Mouse (Mus musculus) heart, embryonic 10.5 days (tissue): ENCODE data around the gene Siah3. TPM values are rescaled to one million over a fixed set of nuclear protein-coding genes. Genes with fewer than 3 reads are reported as not detected.
A peak's percentile ranks its signal among the peaks of the same experiment; 100 is the strongest.

Source experiments
- DNase-seq: peaks from one replicate; pipeline ENCODE4 v3.0.0-alpha.2; 2017; ENCODE audit warnings: low spot score
- H3K27ac ChIP-seq: fragments of 300-500 bp; sonication (generic); 2 replicates; pipeline ENCODE4 v1.5.1; 2016; ENCODE audit warnings: mild to moderate bottlenecking
- H3K27me3 ChIP-seq: fragments of 300-500 bp; sonication (generic); 2 replicates; pipeline ENCODE4 v1.6.1; 2016; ENCODE audit warnings: mild to moderate bottlenecking; ENCODE audit not compliant: poor library complexity, insufficient read depth, severe bottlenecking
- H3K36me3 ChIP-seq: fragments of 300-500 bp; sonication (generic); 2 replicates; pipeline ENCODE4 v1.6.1; 2016; ENCODE audit warnings: mild to moderate bottlenecking, moderate library complexity
- H3K4me1 ChIP-seq: fragments of 300-500 bp; sonication (generic); 2 replicates; pipeline ENCODE4 v1.6.1; 2016; ENCODE audit warnings: mild to moderate bottlenecking
- H3K4me3 ChIP-seq: fragments of 300-500 bp; sonication (generic); 2 replicates; pipeline ENCODE4 v1.5.1; 2016; ENCODE audit warnings: mild to moderate bottlenecking, moderate library complexity
- H3K9me3 ChIP-seq: fragments of 300-500 bp; sonication (generic); 2 replicates; pipeline ENCODE4 v1.6.1; 2016; ENCODE audit warnings: mild to moderate bottlenecking, moderate library complexity
- WGBS: fragments of 180-500 bp; shearing (Covaris S2); methylation state at CpG from one replicate; pipeline ENCODE4 v1.1.7; 2016; 5-methylcytosine and 5-hydroxymethylcytosine counted together
- polyA plus RNA-seq: library from polyadenylated mRNA; unstranded; fragments of >200 nt; fragmentation: Nextera tagmentation; extraction: Ambion mirVana; gene quantifications from 2 replicates; pipeline ENCODE4 v1.2.1, GENCODE M21; 2016

Gene Siah3
- polyA plus RNA-seq, 1 experiment from 2014 or later: 0.05 TPM

- no peaks in the 10 kb centered on the region for H3K36me3 ChIP-seq
- no peak for DNase-seq
- no peak overlapping the region for H3K27ac ChIP-seq
- 76% methylated on average over 15 of the region's 15 CpGs for WGBS
- no peaks in the 10 kb centered on the region for H3K4me1 ChIP-seq
- H3K4me3 ChIP-seq: no peak overlapping the region
- no peaks in the 10 kb centered on the region for H3K9me3 ChIP-seq
- H3K27me3 ChIP-seq: no peaks in the 10 kb centered on the region
Measured at GRCm38 (mm10) chr14:75482231-75483175, 26.7 kb downstream of the Siah3 start.

DNA sequence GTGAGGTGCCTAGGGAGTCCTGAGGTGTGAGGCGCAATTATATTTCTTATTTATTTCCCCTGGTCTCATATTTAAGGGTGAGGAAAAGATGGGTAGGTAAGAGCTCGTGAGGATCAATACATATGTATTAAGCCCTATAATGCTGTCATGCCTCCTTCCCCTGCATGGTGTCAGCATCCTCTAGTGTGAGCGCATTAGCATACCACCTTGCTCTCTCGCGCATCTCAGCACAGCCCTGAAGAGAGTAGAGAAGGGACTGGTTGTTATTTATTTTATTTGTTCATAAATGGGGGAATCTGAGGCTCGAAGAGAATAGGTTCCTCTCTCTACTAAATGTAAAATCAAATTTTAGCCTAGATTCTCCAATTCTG lies 27.4 kb downstream of the Siah3 start:
- Histone ChIP-seq H3K27me3 (no peaks in the 10 kb centered on the region), H3K36me3 (no peaks in the 10 kb centered on the region), H3K9me3 (no peaks in the 10 kb centered on the region), H3K27ac (no peak overlapping the region), H3K4me3 (no peak overlapping the region), H3K4me1 (no peaks in the 10 kb centered on the region)
- DNase-seq: no peak
- WGBS: 83% methylated on average over 6 of the region's 6 CpGs

GRCm38 (mm10) chr14:75487932-75488331 lies 32.1 kb downstream of the Siah3 start:
- no peaks in the 10 kb centered on the region for H3K36me3 ChIP-seq
- no peaks in the 10 kb centered on the region for H3K9me3 ChIP-seq
- H3K4me3 ChIP-seq: no peak overlapping the region
- 80% methylated on average over 7 of the region's 7 CpGs for WGBS
- peaks cover 12% of the 10 kb centered on the region for H3K4me1 ChIP-seq
- no peak for DNase-seq
- H3K27ac ChIP-seq: no peak overlapping the region
- no peaks in the 10 kb centered on the region for H3K27me3 ChIP-seq

DNA sequence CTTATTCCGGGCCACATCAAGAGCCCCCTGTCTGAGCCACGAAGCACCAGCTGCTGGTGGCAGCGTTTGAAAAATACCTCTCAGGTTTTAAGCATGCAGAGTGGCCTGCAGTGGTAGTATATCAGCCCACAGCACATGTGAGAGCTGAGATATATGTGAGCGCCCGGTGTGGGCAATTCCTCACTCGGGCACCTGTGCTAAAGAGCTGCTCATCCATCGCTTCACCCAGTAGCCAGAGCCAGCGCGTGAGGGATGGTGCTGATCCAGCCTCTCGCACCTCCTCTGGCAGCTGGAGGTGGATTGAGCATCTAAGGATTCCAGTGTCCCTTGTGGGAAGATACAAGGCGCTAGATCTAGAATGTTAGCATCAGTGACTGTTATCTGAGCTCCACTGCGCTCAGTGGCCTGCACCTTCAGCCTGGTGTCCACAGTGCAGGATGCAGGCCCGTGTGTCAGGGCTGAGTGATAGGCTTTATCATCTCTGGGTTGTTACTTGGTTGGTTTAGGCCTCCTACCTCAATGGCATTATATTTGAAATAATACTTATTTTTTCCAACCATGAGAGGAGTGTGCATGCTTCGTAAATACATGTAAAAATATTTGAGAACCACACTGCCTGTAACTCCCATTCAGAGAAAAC lies 37.9 kb downstream of the Siah3 start:
- Histone ChIP-seq H3K27ac (no peak overlapping the region), H3K9me3 (no peaks in the 10 kb centered on the region), H3K27me3 (no peaks in the 10 kb centered on the region), H3K36me3 (no peaks in the 10 kb centered on the region), H3K4me3 (no peak overlapping the region), H3K4me1 (peaks cover 12% of the 10 kb centered on the region)
- 81% methylated on average over 14 of the region's 14 CpGs for WGBS
- no peak for DNase-seq

- Histone ChIP-seq H3K36me3 (no peaks in the 10 kb centered on the region), H3K9me3 (no peaks in the 10 kb centered on the region), H3K4me1 (peaks cover 11% of the 10 kb centered on the region), H3K27me3 (no peaks in the 10 kb centered on the region), H3K4me3 (no peak overlapping the region), H3K27ac (no peak overlapping the region)
- no peak for DNase-seq
- WGBS: 75% methylated on average over 6 of the region's 6 CpGs
Measured at GRCm38 (mm10) chr14:75494926-75495325, 39.1 kb downstream of the Siah3 start.

- WGBS: 75% methylated on average over 3 of the region's 3 CpGs
- DNase-seq: no peak
- no peaks in the 10 kb centered on the region for H3K27me3 ChIP-seq
- H3K27ac ChIP-seq: no peak overlapping the region
- no peak overlapping the region for H3K4me3 ChIP-seq
- no peaks in the 10 kb centered on the region for H3K36me3 ChIP-seq
- peaks cover 13% of the 10 kb centered on the region for H3K4me1 ChIP-seq
- no peaks in the 10 kb centered on the region for H3K9me3 ChIP-seq
Measured at GRCm38 (mm10) chr14:75501501-75501990, 45.8 kb downstream of the Siah3 start.

DNA sequence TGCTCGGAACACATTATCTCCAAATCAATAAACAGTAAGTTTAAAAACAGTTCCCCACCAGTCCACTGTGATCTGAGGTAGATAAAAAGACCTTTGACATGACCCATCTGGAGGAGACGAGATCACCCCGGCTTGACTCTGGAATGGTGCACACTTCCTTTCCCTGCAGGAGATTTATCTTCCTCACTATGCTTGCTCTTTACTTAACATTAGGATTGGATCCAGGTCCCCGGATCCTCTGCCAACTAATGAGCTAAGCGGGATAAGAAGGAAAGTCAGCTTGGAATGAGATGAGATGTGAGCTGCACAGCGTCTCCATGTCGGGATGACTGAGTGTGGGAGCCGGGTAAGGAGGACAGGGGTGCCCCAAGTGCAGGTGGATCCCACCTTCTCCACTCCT lies 46.7 kb downstream of the Siah3 start:
- H3K9me3 ChIP-seq: no peaks in the 10 kb centered on the region
- H3K27ac ChIP-seq: no peak overlapping the region
- peaks cover 13% of the 10 kb centered on the region for H3K4me1 ChIP-seq
- 64% methylated on average over 8 of the region's 8 CpGs for WGBS
- H3K36me3 ChIP-seq: no peaks in the 10 kb centered on the region
- no peak overlapping the region for H3K4me3 ChIP-seq
- H3K27me3 ChIP-seq: no peaks in the 10 kb centered on the region
- no peak for DNase-seq

- WGBS: 38% methylated on average over 2 of the region's 2 CpGs
- peaks cover 13% of the 10 kb centered on the region for H3K4me1 ChIP-seq
Measured at GRCm38 (mm10) chr14:75504255-75504654, 48.5 kb downstream of the Siah3 start.

GRCm38 (mm10) chr14:75505126-75505840 lies 49.5 kb downstream of the Siah3 start:
- 44% methylated on average over 8 of the region's 8 CpGs for WGBS
- Histone ChIP-seq H3K4me1 (peaks cover 13% of the 10 kb centered on the region), H3K4me3 (no peak overlapping the region), H3K27ac (0 out of 2 replicates have a peak overlapping the region, but pooled peaks have one; percentile 29), H3K9me3 (no peaks in the 10 kb centered on the region), H3K36me3 (no peaks in the 10 kb centered on the region), H3K27me3 (no peaks in the 10 kb centered on the region)
- DNase-seq: no peak

More at GRCm38 (mm10) chr14:75504255-75504654, 48.5 kb downstream of the Siah3 start:
- no peaks in the 10 kb centered on the region for H3K9me3 ChIP-seq
- H3K4me3 ChIP-seq: no peak overlapping the region
- DNase-seq: no peak
- H3K36me3 ChIP-seq: no peaks in the 10 kb centered on the region
- H3K27me3 ChIP-seq: no peaks in the 10 kb centered on the region
- no peak overlapping the region for H3K27ac ChIP-seq

- no peaks in the 10 kb centered on the region for H3K36me3 ChIP-seq
- H3K4me3 ChIP-seq: no peak overlapping the region
- no peak overlapping the region for H3K27ac ChIP-seq
- DNase-seq: no peak
- H3K9me3 ChIP-seq: no peaks in the 10 kb centered on the region
- 73% methylated on average over 3 of the region's 3 CpGs for WGBS
- peaks cover 13% of the 10 kb centered on the region for H3K4me1 ChIP-seq
- peaks cover under 1% of the 10 kb centered on the region; the same call in 1 of the 2 replicates for H3K27me3 ChIP-seq
Measured at GRCm38 (mm10) chr14:75506246-75506645, 50.5 kb downstream of the Siah3 start.

DNA sequence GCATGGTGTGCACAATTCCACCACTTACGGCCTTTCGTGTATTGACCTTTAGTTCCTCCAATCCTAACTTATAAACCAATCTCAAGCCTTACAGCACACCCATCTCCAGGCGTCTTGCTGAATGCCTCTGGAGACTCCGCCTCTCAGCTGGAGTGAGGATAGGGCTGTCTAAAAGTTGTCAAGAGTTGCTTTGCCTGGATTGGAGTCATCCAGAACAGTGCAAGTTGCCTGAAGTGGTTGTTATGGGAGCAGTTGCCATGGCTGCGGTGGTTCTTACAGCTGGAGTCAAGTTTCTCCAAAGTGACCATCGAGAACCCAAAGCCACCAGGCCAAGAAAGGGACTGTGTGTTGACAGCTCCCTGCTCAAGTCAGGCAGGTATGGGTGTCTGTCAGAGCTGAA lies 54.3 kb downstream of the Siah3 start:
- Histone ChIP-seq H3K4me1 (peaks cover 4% of the 10 kb centered on the region), H3K4me3 (no peak overlapping the region), H3K9me3 (no peaks in the 10 kb centered on the region), H3K27me3 (peaks cover 11% of the 10 kb centered on the region; the same call in 1 of the 2 replicates), H3K27ac (no peak overlapping the region), H3K36me3 (no peaks in the 10 kb centered on the region)
- DNase-seq: no peak
- WGBS: 70% methylated on average over 6 of the region's 6 CpGs

- 57% methylated on average over 3 of the region's 3 CpGs for WGBS
- Histone ChIP-seq H3K4me1 (peaks cover 4% of the 10 kb centered on the region; the same call in 1 of the 2 replicates), H3K27me3 (peaks cover 20% of the 10 kb centered on the region; the same call in 1 of the 2 replicates), H3K36me3 (no peaks in the 10 kb centered on the region), H3K4me3 (no peak overlapping the region), H3K9me3 (no peaks in the 10 kb centered on the region), H3K27ac (no peak overlapping the region)
- DNase-seq: no peak
Measured at GRCm38 (mm10) chr14:75512946-75513345, 57.2 kb downstream of the Siah3 start.
